Mouse (Mus musculus) layer of hippocampus, adult 18-20 months (tissue): ENCODE data around the gene D5Ertd577e. TPM values are rescaled to one million over a fixed set of nuclear protein-coding genes. Genes with fewer than 3 reads are reported as not detected.
"Not testable (repeated sequence)": the region's sequence is repeated elsewhere in the genome, so short reads cannot be mapped to it uniquely, and the experiment has no call there.

Experiments used
- DNase-seq, 2 experiments: peaks; one replicate each; pipeline ENCODE4 v3.0.0; 2022; ENCODE audit warnings: low spot score in 2 of 2
- long read RNA-seq: library from polyadenylated mRNA; stranded (forward); transcript quantifications from one replicate; pipeline ENCODE4 v2.0.0, GENCODE M21; 2021
- total RNA-seq, 2 experiments: library from RNA; stranded (reverse); gene quantifications; 2 replicates each; pipeline ENCODE4 v1.2.3; 2021

D5Ertd577e gene
- not detected for total RNA-seq
- long read RNA-seq, result 0 reads

DNA sequence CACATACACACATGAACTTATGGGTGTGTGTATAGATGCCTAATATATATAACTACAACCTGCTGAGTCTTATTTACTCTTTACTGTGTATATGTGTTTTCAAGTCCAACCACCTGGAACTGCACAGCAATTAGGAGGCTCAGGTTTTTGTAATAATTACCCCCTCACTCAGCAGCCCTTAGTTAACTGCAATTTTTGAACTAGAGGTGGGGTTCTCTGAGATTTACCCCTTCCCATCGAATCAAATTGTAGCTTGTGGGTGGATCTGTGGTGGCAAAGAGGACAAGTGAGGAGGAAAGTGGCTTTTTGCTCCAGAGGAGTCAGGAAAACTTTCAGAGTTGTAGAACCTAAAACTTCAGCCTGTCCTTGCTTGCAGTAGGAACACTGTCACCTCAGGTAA lies at the start of gene D5Ertd577e:
Gene D5Ertd577e (plus strand): TSS at position 301 of the 400 bp plus-strand sequence.
- not testable (repeated sequence) for DNase-seq

DNA sequence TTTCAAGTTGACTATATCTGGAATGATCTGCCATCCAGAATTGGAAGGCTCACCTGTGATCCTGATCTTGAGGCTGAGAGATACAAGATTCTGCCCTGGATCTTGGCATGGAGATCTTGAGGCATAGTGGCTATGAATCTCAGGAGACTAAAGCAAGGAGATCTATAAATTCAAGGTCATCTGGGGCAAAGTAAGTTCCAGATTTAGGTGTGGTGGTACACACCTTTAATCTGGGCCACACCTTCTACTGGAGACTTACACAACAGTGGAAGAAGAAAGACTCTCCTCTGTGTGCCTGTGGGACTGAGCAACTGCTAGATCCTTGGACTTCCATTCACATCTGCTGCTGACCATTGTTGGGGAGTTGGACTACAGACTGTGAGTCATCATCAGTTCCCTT lies 53.9 kb downstream of the D5Ertd577e start, which contains the start of gene Gm3286:
Gene Gm3286 (plus strand): TSS at position 301 of the 400 bp plus-strand sequence.
- DNase-seq, result not testable (repeated sequence)

Other genes with a start within 250 kb of the D5Ertd577e start
- gene Gm10424, start 184.0 kb upstream of the D5Ertd577e start, total RNA-seq, result not detected
- not detected for gene Gm3259, start 150.9 kb upstream of the D5Ertd577e start, total RNA-seq
- not detected for gene Gm3286, start 54.0 kb downstream of the D5Ertd577e start, total RNA-seq
- gene Gm7971, start 138.1 kb downstream of the D5Ertd577e start, total RNA-seq, result not detected